Mouse (Mus musculus) limb, embryonic 13.5 days (tissue): ENCODE data around the gene Rarg. TPM values are rescaled to one million over a fixed set of nuclear protein-coding genes. Genes with fewer than 3 reads are reported as not detected.

Experiments
- ATAC-seq: fragments of 200-750 bp; cut with Nextera tagmentation; 2 replicates; pipeline ENCODE4 v1.8.0; 2017; ENCODE audit warnings: low read depth, moderate number of reproducible peaks, moderate TSS enrichment; ENCODE audit not compliant: low FRiP score
- H3K27ac ChIP-seq: fragments of 300-500 bp; sonication (generic); 2 replicates; pipeline ENCODE4 v1.5.1; 2015; ENCODE audit warnings: inconsistent platforms, mild to moderate bottlenecking, moderate library complexity
- H3K27me3 ChIP-seq: fragments of 300-500 bp; sonication (generic); 2 replicates; pipeline ENCODE4 v1.6.1; 2015; ENCODE audit warnings: mild to moderate bottlenecking, inconsistent platforms
- H3K36me3 ChIP-seq: fragments of 300-500 bp; sonication (generic); 2 replicates; pipeline ENCODE4 v1.6.1; 2015; ENCODE audit warnings: inconsistent platforms, mild to moderate bottlenecking, moderate library complexity
- H3K4me1 ChIP-seq: fragments of 300-500 bp; sonication (generic); 2 replicates; pipeline ENCODE4 v1.6.1; 2015; ENCODE audit warnings: inconsistent platforms
- H3K4me2 ChIP-seq: fragments of 300-500 bp; sonication (generic); replicated peaks from 2 replicates; pipeline ENCODE4 v1.6.1; 2015; ENCODE audit warnings: inconsistent platforms, mild to moderate bottlenecking, moderate library complexity
- H3K4me3 ChIP-seq: fragments of 300-500 bp; sonication (generic); 2 replicates; pipeline ENCODE4 v1.5.1; 2015; ENCODE audit warnings: moderate library complexity, mild to moderate bottlenecking, inconsistent platforms
- H3K9ac ChIP-seq: fragments of 300-500 bp; sonication (generic); 2 replicates; pipeline ENCODE4 v1.6.1; 2015; ENCODE audit warnings: mild to moderate bottlenecking, inconsistent platforms
- H3K9me3 ChIP-seq: fragments of 300-500 bp; sonication (generic); 2 replicates; pipeline ENCODE4 v1.6.1; 2016; ENCODE audit warnings: inconsistent platforms
- WGBS: fragments of 180-500 bp; shearing (Covaris S2); methylation state at CpG from one replicate; pipeline ENCODE4 v1.1.7; 2015; 5-methylcytosine and 5-hydroxymethylcytosine counted together
- polyA plus RNA-seq: library from polyadenylated mRNA; unstranded; fragments of >200 nt; fragmentation: Nextera tagmentation; extraction: Ambion mirVana; gene quantifications from 2 replicates; pipeline ENCODE4 v1.2.1, GENCODE M21; 2015

Gene Rarg
- polyA plus RNA-seq, 1 experiment from 2014 or later = 145 TPM

GRCm38 (mm10) chr15:102250521-102250920 is 6.8 kb downstream of the Rarg start:
- 57% methylated on average over 5 of the region's 5 CpGs for WGBS
- Histone ChIP-seq H3K4me2 (peak overlapping the region; percentile 93), H3K4me3 (peak overlapping the region; percentile 64), H3K9me3 (no peaks in the 10 kb centered on the region), H3K4me1 (peaks cover 80% of the 10 kb centered on the region), H3K27me3 (no peaks in the 10 kb centered on the region), H3K27ac (peak overlapping the region; percentile 99), H3K36me3 (peaks cover 52% of the 10 kb centered on the region), H3K9ac (peak overlapping the region; percentile 71)
- ATAC-seq = no peak

DNA sequence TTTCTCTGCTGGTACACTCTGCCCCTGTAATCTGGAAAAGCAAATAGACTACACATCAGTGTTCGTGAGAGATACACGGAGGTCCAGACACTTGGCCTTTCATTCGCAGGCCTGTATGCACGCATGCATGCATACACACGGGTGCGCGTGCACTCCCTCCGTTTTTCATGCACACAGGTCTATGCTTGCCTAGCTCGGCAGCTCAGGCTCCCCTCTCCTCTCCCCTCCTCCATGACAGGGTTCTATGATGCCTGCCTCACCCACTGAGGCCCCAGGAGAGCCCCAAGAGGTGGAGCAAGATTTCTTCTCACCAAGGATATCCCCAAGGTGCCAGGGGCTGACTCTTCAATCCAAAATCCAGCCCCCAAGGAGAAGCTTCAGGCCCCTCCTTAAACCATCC is 7.3 kb downstream of the Rarg start:
- Histone ChIP-seq H3K4me3 (peak overlapping the region; percentile 64), H3K27ac (peak overlapping the region; percentile 99), H3K4me2 (peak overlapping the region; percentile 93), H3K27me3 (no peaks in the 10 kb centered on the region), H3K36me3 (peaks cover 49% of the 10 kb centered on the region), H3K4me1 (peaks cover 80% of the 10 kb centered on the region), H3K9ac (peak overlapping the region; percentile 71), H3K9me3 (no peaks in the 10 kb centered on the region)
- 22% methylated on average over 9 of the region's 9 CpGs for WGBS
- ATAC-seq = no peak

DNA sequence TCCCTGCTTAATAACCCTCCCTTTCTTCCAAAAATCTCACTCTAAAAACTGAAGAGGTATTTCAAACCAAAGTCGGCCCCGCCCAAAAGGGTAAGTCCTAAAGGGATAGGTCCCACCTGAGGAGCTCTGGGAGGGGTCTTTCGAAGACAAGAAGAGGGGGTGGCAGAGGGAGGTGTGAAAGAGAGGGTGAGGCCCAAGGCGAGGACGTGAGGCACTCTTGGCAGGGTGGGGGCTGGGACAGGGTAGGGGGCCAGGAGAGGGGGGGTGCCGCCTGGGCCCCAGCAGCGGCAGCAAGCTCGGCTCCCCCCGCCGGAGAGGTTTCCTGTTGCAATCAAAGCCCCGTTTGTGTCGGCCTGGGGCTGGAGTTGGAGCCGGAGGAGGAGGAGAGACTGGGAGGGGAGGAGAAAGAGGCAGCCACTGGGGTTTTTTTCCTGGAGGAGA is 8.0 kb downstream of the Rarg start:
- Histone ChIP-seq H3K4me3 (peak overlapping the region; percentile 64), H3K9ac (peak overlapping the region; percentile 71), H3K9me3 (no peaks in the 10 kb centered on the region), H3K27me3 (no peaks in the 10 kb centered on the region), H3K4me1 (peaks cover 80% of the 10 kb centered on the region), H3K36me3 (peaks cover 46% of the 10 kb centered on the region), H3K4me2 (peak overlapping the region; percentile 93), H3K27ac (peak overlapping the region; percentile 99)
- under 1% methylated on average over 13 of the region's 13 CpGs for WGBS
- ATAC-seq = peak; percentile 38

DNA sequence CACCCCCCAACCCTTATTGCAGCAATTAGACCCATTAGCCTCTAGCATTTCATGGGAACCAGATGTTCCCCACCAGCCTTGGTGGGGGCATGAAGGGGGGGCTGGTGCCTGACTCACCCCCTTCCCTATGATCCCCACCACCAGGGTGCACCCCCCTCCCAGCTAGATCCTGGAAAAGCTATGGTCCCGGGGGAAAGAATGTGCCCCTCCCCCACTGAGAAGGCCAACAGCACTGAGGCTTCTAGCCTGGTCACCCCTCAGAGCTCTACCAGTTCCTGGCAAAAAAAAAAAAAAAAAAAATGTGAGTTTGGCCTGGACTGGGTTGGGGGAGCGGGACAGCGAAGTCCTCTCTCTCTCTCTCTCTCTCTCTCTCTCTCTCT is 8.5 kb downstream of the Rarg start:
- ATAC-seq = peak; percentile 21; the same call in 1 of the 2 replicates
- Histone ChIP-seq H3K9ac (peak overlapping the region; percentile 71), H3K27me3 (no peaks in the 10 kb centered on the region), H3K9me3 (no peaks in the 10 kb centered on the region), H3K36me3 (peaks cover 41% of the 10 kb centered on the region), H3K4me3 (peak overlapping the region; percentile 64), H3K4me2 (peak overlapping the region; percentile 93), H3K4me1 (peaks cover 80% of the 10 kb centered on the region), H3K27ac (peak overlapping the region; percentile 99)
- 4% methylated on average over 3 of the region's 3 CpGs for WGBS

- peak overlapping the region; percentile 64 for H3K4me3 ChIP-seq
- H3K36me3 ChIP-seq = peaks cover 36% of the 10 kb centered on the region
- H3K27me3 ChIP-seq = no peaks in the 10 kb centered on the region
- H3K9me3 ChIP-seq = no peaks in the 10 kb centered on the region
- H3K27ac ChIP-seq = peak overlapping the region; percentile 99
- H3K4me1 ChIP-seq = peaks cover 80% of the 10 kb centered on the region
- 1% methylated on average over 8 of the region's 8 CpGs for WGBS
- H3K4me2 ChIP-seq = peak overlapping the region; percentile 93
- 0 out of 2 replicates have a peak, but pooled peaks have one; percentile 0 for ATAC-seq
- peak overlapping the region; percentile 71 for H3K9ac ChIP-seq
Measured at GRCm38 (mm10) chr15:102248131-102248811, 9.0 kb downstream of the Rarg start.

DNA sequence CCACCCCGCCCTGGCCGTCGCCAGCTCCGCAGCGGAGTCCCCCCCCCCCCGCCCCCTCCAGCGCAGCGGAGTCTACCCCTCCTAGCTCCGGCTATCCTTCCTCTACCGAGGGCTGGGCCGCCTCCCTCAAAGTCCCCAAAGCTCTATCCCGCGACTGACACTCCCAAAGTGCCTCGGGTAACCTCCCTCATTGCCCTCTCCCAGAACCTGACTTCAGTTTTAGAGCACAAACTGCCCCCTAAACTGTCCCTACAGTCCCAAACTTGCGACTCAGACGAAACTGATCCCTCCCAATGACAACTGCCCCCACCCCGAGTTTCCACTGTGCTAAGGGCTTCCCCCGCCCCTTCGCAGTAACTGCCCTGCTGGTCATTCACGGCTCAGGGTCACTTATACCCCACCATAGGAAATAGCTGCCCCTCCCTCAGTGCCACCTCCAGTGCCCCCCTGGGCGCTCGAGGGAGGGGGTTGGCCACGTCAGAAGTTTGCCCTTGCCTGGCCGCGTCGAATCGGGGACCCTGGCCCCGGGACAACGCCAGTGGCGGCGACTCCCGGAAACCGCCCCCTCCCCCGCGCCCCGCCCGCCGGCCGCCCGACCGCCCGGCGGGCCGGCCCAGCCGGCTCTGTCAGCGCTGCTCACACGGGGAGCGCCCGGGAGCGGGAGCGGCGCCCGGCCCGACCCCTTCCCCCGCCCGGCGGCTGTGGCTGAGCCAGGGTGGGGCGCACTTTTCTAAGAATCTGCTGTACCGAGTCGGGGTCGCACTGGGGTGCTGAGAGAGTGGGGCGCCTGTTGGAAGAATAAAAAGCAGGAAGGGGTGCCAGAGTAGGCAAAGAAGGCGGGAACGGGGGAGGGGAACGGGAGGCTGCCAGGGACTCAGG is 9.8 kb downstream of the Rarg start:
- ATAC-seq = peak; percentile 26

GRCm38 (mm10) chr15:102246866-102247251 is 10.5 kb downstream of the Rarg start:
- peak; percentile 54 for ATAC-seq
- H3K4me1 ChIP-seq = peaks cover 81% of the 10 kb centered on the region
- peak overlapping the region; percentile 71 for H3K9ac ChIP-seq
- no peaks in the 10 kb centered on the region for H3K27me3 ChIP-seq
- peak overlapping the region; percentile 93 for H3K4me2 ChIP-seq
- H3K9me3 ChIP-seq = no peaks in the 10 kb centered on the region
- WGBS = under 1% methylated on average over 29 of the region's 35 CpGs
- H3K36me3 ChIP-seq = peaks cover 34% of the 10 kb centered on the region
- peak overlapping the region; percentile 99 for H3K27ac ChIP-seq
- peak overlapping the region; percentile 64 for H3K4me3 ChIP-seq

More for the DNA sequence above, 9.8 kb downstream of the Rarg start:
- Histone ChIP-seq H3K36me3 (peaks cover 34% of the 10 kb centered on the region), H3K4me2 (peak overlapping the region; percentile 93), H3K4me3 (peak overlapping the region; percentile 64), H3K4me1 (peaks cover 81% of the 10 kb centered on the region), H3K9me3 (no peaks in the 10 kb centered on the region), H3K27ac (peak overlapping the region; percentile 99), H3K27me3 (no peaks in the 10 kb centered on the region), H3K9ac (peak overlapping the region; percentile 71)
- 1% methylated on average over 48 of the region's 65 CpGs for WGBS

DNA sequence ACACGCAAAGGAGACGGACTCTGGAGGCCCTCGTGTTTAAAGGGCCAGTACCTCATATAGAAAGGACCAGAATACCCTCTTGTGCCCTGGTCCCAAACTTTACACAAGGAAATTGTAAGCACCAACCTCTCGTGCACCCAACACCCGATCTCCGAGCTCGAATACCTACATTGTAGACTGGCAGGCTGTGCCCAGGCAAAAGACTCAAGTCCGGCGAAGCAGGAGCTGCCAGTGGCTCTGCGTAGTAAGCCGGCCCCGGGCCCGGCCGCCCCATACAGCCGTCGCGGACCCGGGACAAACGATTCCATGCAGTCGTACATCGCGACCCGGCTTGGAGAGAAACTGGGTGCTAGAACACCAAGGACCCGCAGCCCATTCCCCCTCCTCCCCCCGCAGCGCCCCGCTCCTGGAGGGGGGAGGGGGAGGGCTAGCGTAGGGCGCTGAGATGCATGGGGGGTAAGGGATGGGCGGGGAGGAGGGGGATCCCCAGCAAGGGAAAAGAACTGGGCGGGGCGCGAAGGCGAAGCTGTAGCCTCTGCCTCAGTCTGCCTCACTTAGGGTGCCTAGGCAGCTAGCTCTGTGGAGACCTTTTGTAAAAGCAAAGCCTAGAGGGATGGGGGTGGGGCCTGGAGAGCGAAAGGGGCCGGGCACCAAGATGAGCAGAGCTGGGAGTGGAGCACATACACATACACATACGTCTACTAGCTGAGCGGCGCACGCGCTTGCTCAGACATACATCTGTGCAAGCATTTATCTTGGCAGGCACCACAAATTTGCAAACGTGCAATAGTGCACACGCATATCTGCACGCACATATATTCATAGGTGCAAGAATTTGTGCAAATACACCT is 11.2 kb downstream of the Rarg start:
- Histone ChIP-seq H3K27me3 (no peaks in the 10 kb centered on the region), H3K4me1 (peaks cover 76% of the 10 kb centered on the region), H3K9ac (peak overlapping the region; percentile 71), H3K9me3 (no peaks in the 10 kb centered on the region), H3K4me2 (peak overlapping the region; percentile 93), H3K27ac (peak overlapping the region; percentile 99), H3K36me3 (peaks cover 34% of the 10 kb centered on the region), H3K4me3 (peak overlapping the region; percentile 64)
- under 1% methylated on average over 41 of the region's 44 CpGs for WGBS
- peak; percentile 50; the same call in 1 of the 2 replicates for ATAC-seq

DNA sequence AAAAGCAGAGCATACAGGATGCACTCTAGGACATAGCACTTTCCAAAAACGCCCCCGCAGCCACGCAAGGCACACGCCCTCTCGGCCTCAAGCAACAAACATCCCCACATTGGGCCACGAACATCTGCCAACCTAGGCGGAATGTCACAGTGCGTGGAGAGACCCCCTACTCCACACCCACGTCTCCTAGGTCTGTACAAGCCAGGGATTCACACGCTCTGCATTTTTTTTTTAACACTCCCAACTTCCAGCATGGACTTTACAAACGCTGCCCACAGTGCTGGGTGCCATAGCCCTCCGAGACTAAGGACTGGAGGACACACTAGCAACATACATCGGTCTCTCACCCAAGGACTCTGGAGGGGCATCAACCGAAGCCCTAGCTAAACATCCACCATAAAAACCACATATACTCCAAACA is 11.8 kb downstream of the Rarg start:
- Histone ChIP-seq H3K27ac (peak overlapping the region; percentile 99), H3K4me3 (peak overlapping the region; percentile 64), H3K36me3 (peaks cover 34% of the 10 kb centered on the region), H3K9me3 (no peaks in the 10 kb centered on the region), H3K9ac (peak overlapping the region; percentile 71), H3K4me1 (peaks cover 69% of the 10 kb centered on the region), H3K4me2 (peak overlapping the region; percentile 93), H3K27me3 (no peaks in the 10 kb centered on the region)
- under 1% methylated on average over 14 of the region's 14 CpGs for WGBS
- ATAC-seq = no peak

DNA sequence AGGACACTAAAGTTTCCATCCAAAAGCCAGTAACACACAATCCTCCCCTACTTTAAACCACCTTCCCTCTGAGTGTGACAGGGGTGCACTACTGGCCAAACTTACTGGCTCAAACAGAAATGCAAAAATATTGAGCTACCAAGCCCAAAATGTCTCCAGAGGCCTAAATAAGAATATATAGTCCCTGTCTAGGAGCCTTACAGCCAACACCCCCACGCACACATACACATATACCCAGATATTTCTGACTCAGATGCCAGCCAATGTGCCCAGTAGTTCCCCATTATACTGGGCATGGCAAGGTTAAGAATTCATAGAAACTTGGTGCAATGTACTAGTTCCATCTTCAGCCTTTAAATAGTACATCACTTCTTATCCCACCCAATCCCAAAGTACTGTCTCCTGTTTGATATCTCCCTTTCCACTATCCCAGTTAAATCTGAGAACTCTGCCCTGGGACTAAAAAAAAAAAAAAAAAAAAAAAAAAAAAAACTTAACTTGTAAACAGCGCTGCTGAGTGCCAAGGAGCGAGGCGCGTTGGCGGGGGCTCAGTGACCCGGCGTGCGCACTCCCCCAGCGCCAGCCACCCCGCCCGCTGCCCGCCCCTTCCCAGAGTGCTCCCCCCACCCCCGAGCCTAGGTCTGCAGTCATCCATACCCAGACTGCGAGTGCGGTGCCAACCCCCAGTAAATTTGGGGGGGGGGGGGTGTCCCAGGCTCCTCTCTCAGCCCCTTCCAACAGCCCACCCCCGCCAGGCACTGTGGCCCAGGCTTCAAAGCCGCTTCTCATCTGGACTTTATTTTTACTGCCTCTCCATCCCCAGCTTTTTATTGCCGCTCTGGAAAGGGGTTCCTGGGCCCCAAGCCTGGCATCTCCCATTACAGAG is 12.8 kb downstream of the Rarg start:
- WGBS = 5% methylated on average over 19 of the region's 19 CpGs
- H3K27ac ChIP-seq = peak overlapping the region; percentile 99
- peaks cover 60% of the 10 kb centered on the region for H3K4me1 ChIP-seq
- no peaks in the 10 kb centered on the region for H3K9me3 ChIP-seq
- peak overlapping the region; percentile 93 for H3K4me2 ChIP-seq
- peaks cover 33% of the 10 kb centered on the region for H3K36me3 ChIP-seq
- H3K4me3 ChIP-seq = peak overlapping the region; percentile 64
- no peaks in the 10 kb centered on the region for H3K27me3 ChIP-seq
- H3K9ac ChIP-seq = peak overlapping the region; percentile 72
- ATAC-seq = no peak
